Mouse (Mus musculus): ENCODE results near the gene Tada2a.

The Tada2a gene

DNA sequence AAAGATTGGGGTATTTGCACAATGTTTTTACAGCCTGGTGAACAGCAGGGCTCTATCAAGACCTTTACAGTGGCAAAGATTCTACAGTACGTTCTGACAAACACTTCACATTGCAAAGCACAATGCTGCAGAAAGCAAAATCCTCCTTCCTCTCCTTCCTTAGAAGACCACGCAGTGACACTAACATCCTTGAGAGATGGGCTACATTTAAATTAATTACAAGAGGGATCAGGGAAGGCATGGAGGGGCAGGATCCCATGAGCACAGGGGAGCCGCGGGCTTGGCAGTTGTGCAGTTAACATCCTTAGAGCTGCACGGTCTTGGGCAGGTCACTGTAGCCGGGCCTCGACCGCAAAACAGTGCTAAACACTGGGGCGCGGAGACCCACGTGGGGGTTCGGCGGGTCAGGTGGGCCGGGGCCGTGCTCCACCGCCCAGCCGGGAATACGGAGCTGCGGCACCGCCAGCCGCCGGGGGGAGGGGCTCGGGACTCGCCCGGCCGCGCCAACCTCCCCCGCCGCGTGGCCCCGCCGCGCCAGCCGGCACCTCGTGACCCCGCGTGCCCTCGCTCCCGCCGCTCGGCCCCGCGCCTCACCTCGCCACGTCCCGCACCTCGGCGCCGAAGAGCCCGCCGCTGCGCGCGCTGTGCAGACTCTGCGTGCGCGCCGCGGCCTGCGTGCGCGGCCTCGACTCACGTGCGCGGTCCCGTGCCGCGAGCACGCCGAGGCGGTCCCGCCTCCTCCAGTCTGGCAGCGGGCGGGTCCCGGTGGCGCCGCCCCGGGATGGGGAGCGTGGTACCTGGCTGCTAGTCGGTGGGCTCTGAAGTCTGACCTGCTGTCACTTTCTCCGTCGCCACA, at the start of gene Tada2a, which contains the start of gene Acaca:
Gene Tada2a (minus strand): TSS at position 658 of the 856 bp plus-strand sequence.
Gene Acaca (plus strand): TSS at position 730 of the 856 bp plus-strand sequence.
- DNase-seq, result peak; percentile 70 to 71

- DNase-seq, result no peak
Measured at GRCm38 (mm10) chr11:84178571-84178970, 49.2 kb upstream of the Tada2a start.

DNA sequence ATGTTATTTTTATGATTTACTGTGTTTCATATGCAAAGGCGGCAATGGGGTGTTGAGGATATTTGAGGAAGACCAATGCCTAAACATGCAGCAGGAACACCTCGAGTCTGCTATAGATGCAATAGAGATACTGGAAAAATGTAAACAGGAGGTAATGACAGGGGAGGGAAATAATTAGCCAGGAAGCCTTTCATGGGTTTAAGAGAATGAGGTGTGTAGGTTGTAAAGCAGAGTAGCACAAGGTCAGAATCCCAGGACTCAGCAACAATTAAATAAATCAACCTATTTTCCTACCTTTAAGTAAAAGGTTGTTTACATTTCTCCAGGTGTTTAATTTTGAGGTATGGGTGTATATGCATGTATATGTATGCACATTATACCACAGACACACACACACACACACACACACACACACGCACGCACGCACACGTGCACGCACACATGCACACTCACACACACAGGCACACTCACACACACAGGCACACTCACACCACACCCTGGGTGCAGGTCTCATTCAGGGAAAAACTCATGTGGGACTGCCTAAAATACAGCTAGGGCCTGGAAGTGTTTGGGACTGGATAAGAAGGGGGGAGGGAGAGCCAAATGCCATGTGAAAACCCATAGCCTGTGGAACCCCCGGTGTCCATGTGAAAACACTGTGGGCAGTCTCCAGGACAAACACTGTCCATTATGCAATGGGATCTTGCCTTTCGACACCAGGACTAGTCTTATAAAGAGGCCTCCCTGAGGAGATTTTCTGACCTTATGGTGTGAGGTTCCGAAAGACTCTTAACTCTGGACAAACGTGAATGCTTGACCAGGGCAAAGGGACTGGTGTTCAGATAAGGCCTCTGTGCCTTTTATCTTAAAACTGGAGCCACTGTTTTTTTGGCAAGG, 43.4 kb upstream of the Tada2a start:
- DNase-seq, result no peak

GRCm38 (mm10) chr11:84168701-84169288, 39.4 kb upstream of the Tada2a start:
- DNase-seq, result peak; percentile 57 to 72

DNA sequence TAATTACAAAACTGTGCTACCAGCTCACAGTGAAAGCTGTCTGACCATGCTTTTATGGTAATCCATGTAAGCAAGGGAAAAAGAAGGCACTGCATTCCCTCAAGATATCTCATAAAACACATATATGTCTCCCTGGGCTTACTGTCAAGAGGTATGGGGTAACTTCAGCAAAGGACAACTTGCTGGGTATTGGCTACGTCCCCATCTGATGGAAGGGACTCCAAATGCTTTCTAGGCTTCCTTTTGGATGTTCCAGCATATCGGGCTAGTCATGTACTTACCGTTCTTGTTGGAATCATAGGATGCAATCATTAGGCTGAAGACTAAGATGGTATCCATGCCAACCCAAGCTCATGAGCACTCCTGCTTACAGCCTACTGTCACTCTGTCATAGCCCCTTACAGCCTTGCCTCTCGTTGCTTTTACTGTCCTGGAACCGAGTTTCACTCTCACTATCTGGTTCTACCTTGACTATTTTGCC, 37.7 kb upstream of the Tada2a start, which contains the start of gene Gm11437:
Gene Gm11437 (minus strand): TSS at position 431 of the 481 bp plus-strand sequence.
- DNase-seq, result no peak

DNA sequence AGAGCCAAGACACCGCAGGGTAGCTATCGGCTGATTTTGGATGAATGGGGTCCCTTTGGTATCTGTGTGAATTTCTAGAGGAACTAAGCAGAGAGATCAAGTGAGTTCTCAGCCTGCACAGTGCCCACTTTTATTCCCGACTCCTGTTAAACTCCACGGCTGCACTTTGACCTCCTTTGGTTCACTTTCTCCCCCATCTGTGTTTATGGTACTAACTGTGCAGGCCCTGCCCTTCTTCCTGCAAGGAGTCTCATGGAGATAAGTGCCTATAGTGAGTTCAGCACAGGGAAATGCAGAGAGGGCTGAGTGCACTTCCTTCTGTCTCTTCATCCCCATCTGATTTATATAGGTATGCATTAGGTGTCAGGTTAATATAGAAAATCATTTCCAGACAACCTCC, 35.2 kb upstream of the Tada2a start:
- no peak for DNase-seq

DNA sequence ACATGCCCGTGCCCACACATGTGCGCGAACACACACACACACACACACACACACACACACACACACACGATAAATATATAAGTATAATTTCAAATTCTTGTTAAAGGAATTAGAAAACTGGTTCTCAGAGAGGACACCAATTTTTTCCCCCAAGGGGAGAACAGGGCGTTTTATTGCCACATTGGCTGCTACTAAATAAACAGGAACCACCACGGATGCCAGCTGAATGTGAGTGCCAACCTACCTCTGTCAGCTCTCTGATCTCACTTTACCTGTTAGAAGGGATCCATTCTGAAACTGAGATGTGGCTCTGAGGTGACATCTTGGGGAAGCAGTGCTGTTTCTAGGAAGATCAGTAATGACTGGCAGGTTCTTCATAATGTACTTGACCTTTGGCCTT, 34.7 kb upstream of the Tada2a start:
- peak in 1 of 2 experiments; percentile 18 for DNase-seq

DNA sequence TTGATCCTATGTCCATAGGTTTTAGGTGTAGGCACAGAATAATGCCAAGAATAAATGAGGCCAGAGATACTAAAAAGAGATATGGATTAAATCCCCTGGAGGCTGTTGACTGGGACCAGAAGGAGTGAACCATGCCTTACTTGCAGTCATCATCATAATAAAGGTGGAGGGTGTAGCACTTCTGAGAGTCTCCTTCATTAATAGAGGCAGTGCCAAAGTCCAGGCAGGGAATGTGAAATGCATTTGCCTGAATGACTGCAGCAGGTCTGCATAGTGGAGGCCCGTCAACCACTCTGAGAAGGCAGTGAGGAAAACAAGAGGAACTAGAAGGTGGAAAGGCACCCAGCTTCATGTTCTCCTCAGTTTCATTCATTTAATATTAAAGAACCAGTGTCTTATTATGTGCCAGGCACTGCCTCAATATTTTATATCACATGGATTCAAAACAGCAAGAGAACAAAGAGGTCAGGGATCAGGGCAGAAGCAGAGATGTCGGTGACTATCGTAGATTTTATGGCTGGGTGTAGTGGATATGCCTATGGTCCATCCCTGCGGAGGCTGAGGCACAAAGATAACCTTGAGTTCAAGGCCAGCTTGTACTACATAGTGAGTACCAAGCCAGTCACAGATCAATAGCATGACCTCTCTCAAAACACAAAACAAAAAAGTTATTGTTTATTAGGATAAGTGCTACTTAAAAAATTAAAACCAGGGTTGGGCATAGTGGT, 27.3 kb upstream of the Tada2a start:
- DNase-seq, result no peak

GRCm38 (mm10) chr11:84150884-84151283, 21.5 kb upstream of the Tada2a start:
- DNase-seq, result no peak

- DNase-seq, result no peak
Measured at GRCm38 (mm10) chr11:84146081-84146480, 16.7 kb upstream of the Tada2a start.

DNA sequence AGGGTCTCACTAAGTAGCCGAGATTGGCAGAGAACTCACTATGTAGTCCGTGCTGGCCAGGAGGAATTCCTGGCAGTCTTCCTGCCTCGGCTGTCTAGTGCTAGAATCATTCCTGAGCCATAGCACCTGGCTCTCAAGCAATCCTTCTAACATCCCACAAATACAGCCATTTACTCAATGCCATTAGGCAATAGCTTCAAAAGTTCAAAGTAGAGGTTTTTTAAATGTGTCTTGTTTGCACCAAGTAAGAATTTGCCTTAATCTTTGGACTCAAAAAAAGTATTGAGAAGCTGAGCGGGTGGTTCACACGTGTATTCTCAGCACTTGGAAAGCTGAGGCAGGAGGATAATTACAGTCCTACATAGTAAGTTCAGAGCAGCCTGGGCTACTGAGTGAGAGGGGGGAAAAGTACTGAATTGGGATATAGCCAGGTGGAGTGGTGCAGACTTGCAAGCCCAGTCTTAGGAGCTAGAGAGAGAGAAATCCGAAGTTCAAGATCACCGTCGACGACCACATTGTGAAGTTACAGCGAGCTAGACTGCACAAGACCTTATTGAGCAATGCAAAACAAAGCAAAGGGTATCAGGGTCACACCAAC, 15.9 kb upstream of the Tada2a start:
- DNase-seq, result no peak

- peak; percentile 58 to 63 for DNase-seq
Measured at GRCm38 (mm10) chr11:84141752-84142151, 12.4 kb upstream of the Tada2a start.

DNA sequence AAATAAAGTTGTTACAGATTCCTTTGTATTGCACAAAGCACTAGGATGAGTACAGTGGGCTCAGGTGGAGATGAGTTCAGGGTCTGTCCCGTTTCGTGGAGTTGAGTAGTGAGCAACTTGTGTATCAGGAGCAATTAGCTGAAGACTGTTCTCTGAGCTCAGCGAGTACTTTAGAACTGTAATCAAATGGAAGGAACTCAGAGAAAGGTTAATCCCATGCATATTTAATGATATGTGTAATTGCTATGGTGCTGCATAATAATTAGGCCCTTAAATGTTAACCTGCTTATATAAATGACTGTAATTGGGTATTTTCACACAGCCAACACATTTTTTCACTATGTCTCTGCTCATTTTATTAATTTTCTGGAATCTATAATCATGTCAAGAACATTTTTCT, 7.1 kb upstream of the Tada2a start:
- no peak for DNase-seq

GRCm38 (mm10) chr11:84134331-84134860, 5.0 kb upstream of the Tada2a start:
- DNase-seq, result no peak

- DNase-seq, result no peak
Measured at GRCm38 (mm10) chr11:84129799-84130185, 392 bp upstream of the Tada2a start.

DNA sequence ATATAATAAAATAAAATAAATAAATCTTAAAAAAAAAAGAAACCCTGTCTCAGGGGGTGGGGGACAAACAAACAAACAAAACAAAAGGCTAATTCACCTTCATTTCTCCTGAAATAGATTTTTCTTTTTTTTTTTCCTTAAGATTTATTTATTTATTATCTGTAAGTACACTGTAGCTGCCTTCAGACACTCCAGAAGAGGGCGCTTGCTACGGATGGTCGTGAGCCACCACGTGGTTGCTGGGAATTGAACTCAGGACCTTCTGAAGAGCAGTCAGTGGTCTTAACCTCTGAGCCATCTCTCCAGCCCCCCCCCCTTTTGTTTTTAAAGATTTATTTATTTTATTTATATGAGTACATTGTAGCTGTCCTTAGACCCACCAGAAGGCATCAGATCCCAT, 1.4 kb downstream of the Tada2a start:
- DNase-seq, result no peak

- DNase-seq, result peak in 1 of 2 experiments; percentile 13
Measured at GRCm38 (mm10) chr11:84121051-84121956, 8.1 kb downstream of the Tada2a start.

GRCm38 (mm10) chr11:84117431-84117830, 12.0 kb downstream of the Tada2a start:
- DNase-seq, result no peak

DNA sequence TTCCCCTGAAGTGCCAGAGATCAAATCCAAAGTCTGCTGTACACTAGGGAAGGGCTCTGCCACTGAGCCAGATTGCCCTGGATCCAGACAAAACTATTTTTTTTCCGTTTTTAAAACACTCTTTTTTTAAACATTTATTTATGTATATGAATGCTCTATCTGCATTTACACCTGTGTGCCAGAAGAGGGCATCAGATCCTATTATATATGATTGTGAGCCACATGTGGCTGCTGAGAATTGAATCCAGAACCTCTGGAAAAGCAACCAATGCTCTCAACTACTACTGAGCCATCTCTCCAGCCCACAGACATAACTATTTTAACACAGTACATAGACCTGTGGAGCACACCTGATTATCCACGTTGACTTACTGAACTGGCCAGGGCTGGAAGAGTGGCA, 13.2 kb downstream of the Tada2a start:
- no peak for DNase-seq

DNA sequence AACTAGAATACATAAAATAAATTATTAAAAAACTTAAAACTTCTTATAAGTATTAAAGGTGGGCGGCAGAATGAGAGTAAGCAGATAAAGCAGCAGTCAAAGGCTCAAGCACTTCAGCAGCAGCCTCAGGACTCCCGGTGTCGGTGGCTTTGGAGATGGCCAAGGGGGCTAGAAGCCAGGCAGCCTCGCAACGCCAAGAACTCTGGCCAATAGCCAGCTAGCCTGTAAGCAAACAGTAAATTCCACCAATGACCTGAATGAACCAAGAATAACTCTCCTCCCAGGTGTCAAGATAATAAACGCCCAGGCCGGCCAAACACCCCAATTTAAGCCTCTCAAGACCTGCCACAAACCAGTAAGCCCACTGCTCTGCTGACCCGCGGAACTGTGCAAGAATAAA, 13.8 kb downstream of the Tada2a start:
- peak in 1 of 2 experiments; percentile 31 for DNase-seq

Measured in lung, adult 18-20 months (tissue).